Mouse (Mus musculus): ENCODE measurements around the gene Vav2.

GRCm38 (mm10) chr2:27377876-27378275 is 49.0 kb downstream of the Vav2 start:
- no peak for TF ChIP-seq CTCF (IDR thresholded peaks at IDR 0.05; ENCODE audit: control insufficient read depth, insufficient read depth, insufficient read length)
- no peak for TF ChIP-seq USF1 (IDR thresholded peaks at IDR 0.05; ENCODE audit: low read depth)
- TF ChIP-seq MAX (IDR thresholded peaks at IDR 0.05) = no peak
- no peak for TF ChIP-seq CEBPB (IDR thresholded peaks at IDR 0.05; ENCODE audit: low read depth)
- no peak for TF ChIP-seq FOSL1 (IDR thresholded peaks at IDR 0.05; ENCODE audit: insufficient read depth, low read length, poor library complexity, severe bottlenecking)
- TF ChIP-seq MYOD1 (IDR thresholded peaks at IDR 0.05; ENCODE audit: control insufficient read depth, insufficient read length, low read depth) = no peak
- no peak for TF ChIP-seq MYOG (IDR thresholded peaks at IDR 0.05; ENCODE audit: control insufficient read depth, extremely low read depth, insufficient read length)
